Mouse (Mus musculus) cerebellum, adult 18-20 months (tissue): ENCODE measurements around the gene Trafd1.
"Not testable (repeated sequence)": the region's sequence is repeated elsewhere in the genome, so short reads cannot be mapped to it uniquely, and the experiment has no call there.

Source experiments
- DNase-seq, 2 experiments: peaks; one replicate each; pipeline ENCODE4 v3.0.0; 2021

Trafd1 gene

GRCm38 (mm10) chr5:121330154-121330816 is 55.1 kb downstream of the Trafd1 start:
- not testable (repeated sequence) for DNase-seq

GRCm38 (mm10) chr5:121329333-121330058 is 55.9 kb downstream of the Trafd1 start:
- DNase-seq, result peak; percentile 36 to 38

- no peak for DNase-seq
These were observed 59.2 kb downstream of the Trafd1 start for GRCm38 (mm10) chr5:121326079-121326805.
